Mouse (Mus musculus) ZHBTc4 (cell line): Measurements from ENCODE around the gene Alkbh7.

Source experiments
- DNase-seq: peaks from one replicate; pipeline ENCODE4 v3.0.0-alpha.2; 2011; ENCODE audit warnings: low read depth, low spot score

Gene Alkbh7

DNA sequence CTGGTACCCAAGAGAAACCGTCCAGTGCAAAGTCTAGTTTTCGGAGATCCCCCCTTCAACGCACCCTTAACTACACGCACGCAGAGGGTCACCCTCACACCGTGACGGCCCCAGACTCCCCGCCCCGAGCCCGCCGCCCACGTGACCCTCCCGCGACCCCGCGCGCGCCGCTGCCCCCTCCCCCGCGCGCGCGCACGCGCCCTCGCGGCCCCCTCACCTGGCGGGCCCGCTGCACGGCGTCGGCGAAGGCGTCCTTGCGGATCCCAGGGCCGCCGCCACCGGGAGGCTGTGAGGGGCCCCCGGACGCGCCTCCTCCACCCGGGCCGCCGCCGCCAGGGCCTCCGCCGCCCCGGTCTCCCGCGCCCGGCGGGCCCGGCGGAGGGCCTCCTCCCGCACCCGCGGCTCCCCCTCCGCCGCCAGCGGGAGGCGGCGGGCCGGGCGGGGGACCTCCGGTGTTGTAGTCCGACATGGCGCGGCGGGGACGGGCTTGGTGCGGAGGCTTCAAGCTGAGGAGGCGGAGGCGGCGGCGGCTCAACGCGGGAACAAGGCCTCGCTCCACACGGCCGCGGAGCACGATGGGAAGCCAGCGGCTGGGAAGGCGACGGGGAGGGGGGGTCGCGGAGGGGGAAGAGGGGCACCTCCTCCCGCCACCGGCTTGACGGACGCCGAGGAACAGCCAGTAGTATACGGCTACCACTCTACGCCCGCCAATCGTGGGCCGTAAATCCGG lies 34.0 kb downstream of the Alkbh7 start, which contains the start of gene Khsrp:
Khsrp (minus strand) TSS at position 592 of the 730 bp plus-strand sequence.
- DNase-seq = peak; percentile 64

DNA sequence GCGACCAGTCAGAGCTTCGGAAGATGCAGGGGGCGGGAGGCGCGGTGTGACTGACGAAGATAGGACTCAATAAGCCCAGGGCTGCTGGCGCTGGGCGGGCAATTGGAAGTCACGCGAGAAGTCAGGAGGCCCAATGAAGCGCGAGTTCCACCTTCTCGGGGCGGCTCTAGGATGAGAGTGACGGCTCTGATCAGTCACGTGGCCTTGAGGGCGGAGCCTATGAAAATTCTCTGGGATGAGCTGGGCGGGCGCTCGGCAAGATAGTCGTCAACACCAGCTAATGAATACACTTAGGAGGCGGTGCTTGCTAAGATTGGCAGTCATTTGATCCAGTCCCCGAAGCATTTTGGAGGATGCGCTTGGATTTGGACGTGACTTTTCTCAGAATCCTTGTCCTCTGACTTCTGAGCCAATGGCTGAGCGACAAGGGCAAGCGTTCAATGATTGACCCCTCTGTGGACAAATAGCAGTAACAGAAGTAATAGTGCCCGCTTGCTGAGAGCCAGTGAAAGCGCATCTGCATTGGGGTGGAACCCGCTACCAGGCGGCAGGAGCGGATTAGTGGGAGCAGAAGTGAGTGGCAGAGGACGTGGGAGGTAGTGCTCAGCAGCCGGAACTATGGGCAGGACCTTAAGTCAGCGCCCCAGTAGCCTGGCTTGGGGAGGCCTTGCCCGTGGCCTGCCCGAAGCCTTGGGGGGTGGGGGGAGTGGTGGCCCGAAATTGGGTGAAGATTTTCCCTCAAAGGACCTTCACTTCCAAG lies 34.7 kb downstream of the Alkbh7 start:
- peak; percentile 100 for DNase-seq

DNA sequence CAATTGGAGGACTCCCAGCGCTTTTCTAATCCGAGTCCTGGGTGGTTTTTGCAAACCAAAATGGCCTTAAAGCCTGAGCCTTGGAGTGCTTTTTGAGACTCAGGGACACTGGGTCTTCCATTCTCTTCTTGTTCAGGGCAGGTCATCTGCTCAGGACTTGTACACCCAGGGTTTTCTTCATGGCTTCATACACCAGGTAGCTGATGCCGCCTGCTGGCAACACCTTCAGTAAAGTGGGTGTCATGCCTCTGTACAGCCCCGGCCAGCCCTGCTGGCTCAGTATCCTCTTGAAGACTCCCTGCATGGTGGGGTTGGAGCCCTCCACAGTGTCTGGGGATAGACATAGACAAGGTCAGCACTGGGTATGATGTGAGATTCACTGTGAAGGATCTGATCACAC lies 35.7 kb downstream of the Alkbh7 start:
- no peak for DNase-seq

DNA sequence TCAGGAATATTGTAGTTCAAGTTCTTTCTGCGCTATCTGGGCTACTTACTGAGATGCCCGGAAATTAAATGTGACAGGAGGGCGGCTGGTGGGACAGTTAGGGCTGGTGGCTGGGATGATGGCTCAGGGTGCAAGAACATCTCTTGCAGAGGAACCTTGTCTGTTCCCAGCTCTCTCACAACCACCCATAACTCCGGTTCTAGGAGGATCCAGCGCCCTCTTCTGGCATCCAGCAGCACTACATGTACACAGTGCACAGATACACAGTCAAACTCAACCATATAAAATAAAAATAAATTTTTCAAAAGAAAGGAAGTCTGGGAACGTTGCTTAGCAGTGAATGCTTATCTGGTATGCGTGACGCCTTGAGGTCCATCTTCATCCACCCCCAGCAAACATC lies 41.8 kb downstream of the Alkbh7 start:
- DNase-seq = peak; percentile 74

DNA sequence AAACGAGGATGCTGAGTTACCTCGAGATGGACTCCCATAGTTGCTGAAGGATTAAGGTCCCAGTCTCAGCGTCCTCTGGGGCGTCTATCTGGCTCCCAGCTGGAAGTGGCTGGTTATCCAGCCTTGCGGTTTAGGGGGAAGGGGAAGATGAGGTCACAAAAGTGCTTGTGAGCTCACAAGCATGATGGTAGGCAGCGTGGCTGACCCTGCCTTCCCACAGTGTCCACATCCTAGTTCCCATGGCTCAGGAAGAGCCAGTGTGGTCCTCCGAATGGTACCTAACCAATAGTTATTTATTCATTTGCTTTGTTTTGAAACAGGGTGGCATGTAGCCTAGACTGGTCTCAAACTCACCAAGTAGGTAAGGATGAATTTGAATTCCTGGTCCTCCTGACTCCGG lies 44.4 kb downstream of the Alkbh7 start, which contains the start of gene Slc25a41:
Slc25a41 (minus strand) TSS at position 101 of the 400 bp plus-strand sequence.
- no peak for DNase-seq

DNA sequence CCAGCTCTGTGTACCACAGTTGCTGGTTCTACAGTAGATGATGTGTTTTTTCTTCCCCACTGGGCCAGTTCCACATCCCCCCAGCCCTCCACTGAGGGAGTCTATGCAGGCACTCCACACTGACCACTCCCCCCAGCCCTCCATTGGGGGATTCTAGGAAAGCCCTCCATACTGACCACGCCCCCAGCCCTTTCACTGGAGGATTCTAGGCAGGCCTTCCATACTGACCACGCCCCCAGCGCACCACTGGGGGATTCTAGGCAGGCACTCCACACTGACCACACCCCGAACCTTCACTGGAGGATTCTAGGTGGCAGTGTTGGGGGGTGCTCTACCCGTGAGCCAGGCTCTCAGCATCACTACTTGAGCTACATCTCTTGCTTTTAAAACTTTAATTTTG lies 50.3 kb downstream of the Alkbh7 start:
- DNase-seq = peak; percentile 97

DNA sequence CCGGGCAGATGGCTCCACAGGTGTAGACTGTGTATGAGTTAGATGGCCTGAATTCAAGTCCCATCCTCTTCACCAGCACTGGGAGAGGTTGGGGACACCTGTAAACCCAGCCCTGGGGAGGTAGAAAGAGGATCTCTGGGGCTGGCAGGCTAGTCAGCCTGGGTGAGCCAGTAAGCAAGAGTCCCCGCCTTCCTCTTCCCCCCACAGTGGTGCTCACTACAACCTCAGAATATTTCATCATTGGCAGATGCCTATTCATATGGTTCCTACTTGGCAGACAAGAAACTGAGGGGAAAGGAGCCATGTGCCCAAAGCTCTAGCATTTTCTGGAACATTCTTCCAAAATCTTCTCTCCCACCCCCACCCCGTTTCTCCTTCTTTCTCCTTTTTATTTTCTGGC lies 51.7 kb downstream of the Alkbh7 start:
- DNase-seq = no peak
